ENCODE assay signal across 12 mouse cellular contexts in the genomic region with DNA sequence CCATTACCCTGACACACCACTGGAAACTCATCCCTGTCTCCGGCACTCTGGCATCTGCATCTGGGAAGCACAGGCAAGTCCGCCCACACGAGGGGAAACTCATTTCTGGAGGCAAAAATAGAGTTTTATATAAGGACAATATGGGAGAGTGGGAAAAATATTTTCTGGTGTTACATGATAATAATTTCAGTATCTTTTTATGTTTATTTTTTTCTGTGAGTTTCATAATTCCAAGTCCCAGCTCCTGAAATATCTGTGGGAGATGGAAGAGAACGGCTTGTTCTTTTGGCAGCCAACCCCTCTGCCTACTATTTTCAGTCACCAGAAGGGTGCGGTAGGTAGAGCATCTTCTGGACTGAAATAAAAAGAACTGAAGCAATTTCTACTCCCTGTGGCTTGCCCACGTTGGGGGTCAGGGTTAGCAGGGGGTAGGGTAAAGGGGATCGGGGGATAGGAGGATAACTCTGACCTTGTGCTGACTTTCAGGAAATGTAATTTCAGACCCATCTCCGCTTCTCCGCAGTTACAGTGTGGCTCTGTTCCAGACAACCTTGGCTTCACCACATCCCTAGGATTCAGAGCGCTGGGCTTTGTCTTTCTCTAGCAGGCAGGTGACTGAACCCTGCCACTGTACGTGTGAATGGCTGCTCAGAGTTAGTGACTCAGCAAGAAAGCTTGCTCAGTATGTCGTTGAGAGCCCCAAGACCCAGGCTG.
DNase-seq lines count a peak whose midpoint lies in the region; ATAC-seq and TF ChIP-seq lines count a peak whose summit lies in the region.
"Had no signal": no experiment of that assay in that cellular context is flagged by ENCODE, and none has a peak within 500 bp of the region (broad histone marks: within the 10 kb centered on the region; RNA-seq: fewer than 3 reads in every experiment).

No protein-coding gene starts in this region.

- no peaks in the 10 kb centered on the region for H3K36me3 ChIP-seq in liver, postnatal 0 days (replicated peaks; ENCODE audit: insufficient read depth, low read length)
- no peaks in the 10 kb centered on the region for H3K36me3 ChIP-seq in liver, embryonic 12.5 days
- H3K36me3 ChIP-seq in heart, postnatal 0 days (replicated peaks; ENCODE audit: control insufficient read depth, insufficient read depth, low read length) = peaks cover 33% of the 10 kb centered on the region; the same call in 1 of the 2 replicates
- H3K36me3 ChIP-seq in midbrain, postnatal 0 days (ENCODE audit: insufficient read depth, low read length) = peaks cover 22% of the 10 kb centered on the region
- H3K36me3 ChIP-seq: G1E had no signal

- no peak for TF ChIP-seq CTCF in liver, postnatal 0 days (IDR thresholded peaks at IDR 0.05; ENCODE audit: low read depth)
- no peak for TF ChIP-seq CTCF in cerebellum, adult 2 months (IDR thresholded peaks at IDR 0.05; ENCODE audit: borderline replicate concordance, insufficient read depth, low read depth, low read length)
- 0 out of 2 replicates have a peak, but pooled peaks have one; percentile 4 for TF ChIP-seq CTCF in heart, postnatal 0 days (IDR thresholded peaks at IDR 0.05; ENCODE audit: low read depth)
- TF ChIP-seq CTCF in midbrain, postnatal 0 days (IDR thresholded peaks at IDR 0.05) = no peak

- H3K9me3 ChIP-seq in liver, postnatal 0 days (ENCODE audit: low read length) = no peaks in the 10 kb centered on the region
- no peaks in the 10 kb centered on the region for H3K9me3 ChIP-seq in liver, embryonic 12.5 days (replicated peaks)
- H3K9me3 ChIP-seq in heart, postnatal 0 days (replicated peaks; ENCODE audit: control insufficient read depth, low read length) = no peaks in the 10 kb centered on the region
- H3K9me3 ChIP-seq in midbrain, postnatal 0 days (ENCODE audit: low read length) = no peaks in the 10 kb centered on the region
- H3K9me3 ChIP-seq: forebrain, embryonic 10.5 days; G1E had no signal

- TF ChIP-seq EP300 in liver, postnatal 0 days (IDR thresholded peaks at IDR 0.05; ENCODE audit: low read depth) = peak; percentile 8; the same call in 1 of the 2 replicates
- no peak for TF ChIP-seq EP300 in heart, postnatal 0 days (IDR thresholded peaks at IDR 0.05; ENCODE audit: low read depth)

- H3K4me3 ChIP-seq in liver, postnatal 0 days (ENCODE audit: low read depth, low read length) = no peak overlapping the region
- H3K4me3 ChIP-seq in liver, embryonic 12.5 days = no peak overlapping the region
- peak overlapping the region; percentile 60 for H3K4me3 ChIP-seq in cerebellum, adult 2 months (replicated peaks; ENCODE audit: insufficient read depth, low read depth, low read length)
- H3K4me3 ChIP-seq in heart, postnatal 0 days (ENCODE audit: low read depth, low read length) = no peak overlapping the region
- H3K4me3 ChIP-seq in midbrain, postnatal 0 days (ENCODE audit: low read depth, low read length) = no peak overlapping the region
- H3K4me3 ChIP-seq: forebrain, embryonic 10.5 days had no signal

- no peak overlapping the region for H3K9ac ChIP-seq in liver, postnatal 0 days (replicated peaks)
- H3K9ac ChIP-seq in liver, embryonic 12.5 days = no peak overlapping the region
- H3K9ac ChIP-seq in heart, postnatal 0 days (replicated peaks; ENCODE audit: low read depth, low read length) = no peak overlapping the region
- no peak overlapping the region for H3K9ac ChIP-seq in midbrain, postnatal 0 days (replicated peaks; ENCODE audit: low read length, poor library complexity, severe bottlenecking)

- no peaks in the 10 kb centered on the region for H3K27me3 ChIP-seq in liver, postnatal 0 days (ENCODE audit: insufficient read depth, low read length)
- no peaks in the 10 kb centered on the region for H3K27me3 ChIP-seq in liver, embryonic 12.5 days (replicated peaks)
- no peaks in the 10 kb centered on the region for H3K27me3 ChIP-seq in cerebellum, adult 2 months (ENCODE audit: control insufficient read depth, insufficient read depth, low read length)
- H3K27me3 ChIP-seq in heart, postnatal 0 days (ENCODE audit: control insufficient read depth, insufficient read depth, low read length) = no peaks in the 10 kb centered on the region
- no peaks in the 10 kb centered on the region for H3K27me3 ChIP-seq in midbrain, postnatal 0 days (ENCODE audit: insufficient read depth, low read length)

- no peak overlapping the region for H3K27ac ChIP-seq in liver, postnatal 0 days (ENCODE audit: low read depth)
- H3K27ac ChIP-seq in liver, embryonic 12.5 days = no peak overlapping the region
- H3K27ac ChIP-seq in cerebellum, adult 2 months (ENCODE audit: insufficient read depth, low read length) = peak overlapping the region; percentile 4; the same call in 1 of the 2 replicates
- peak overlapping the region; percentile 71 for H3K27ac ChIP-seq in heart, postnatal 0 days (ENCODE audit: low read depth)
- no peak overlapping the region for H3K27ac ChIP-seq in midbrain, postnatal 0 days (ENCODE audit: low read depth, low read length)
- H3K27ac ChIP-seq: forebrain, embryonic 10.5 days had no signal

- no peak for TF ChIP-seq POLR2A in cerebellum, adult 2 months (IDR thresholded peaks at IDR 0.05; ENCODE audit: borderline replicate concordance, insufficient read depth, low read length)

- H3K4me2 ChIP-seq in liver, postnatal 0 days (ENCODE audit: low read depth, low read length) = no peak overlapping the region
- no peak overlapping the region for H3K4me2 ChIP-seq in liver, embryonic 12.5 days
- H3K4me2 ChIP-seq in heart, postnatal 0 days (ENCODE audit: low read depth, low read length) = peak overlapping the region; percentile 27; the same call in 1 of the 2 replicates
- H3K4me2 ChIP-seq in midbrain, postnatal 0 days (ENCODE audit: low read depth, low read length, poor library complexity, severe bottlenecking) = no peak overlapping the region
- H3K4me2 ChIP-seq: liver, embryonic 11.5 days had no signal

- H3K4me1 ChIP-seq in liver, postnatal 0 days (ENCODE audit: insufficient read depth) = no peaks in the 10 kb centered on the region
- no peaks in the 10 kb centered on the region for H3K4me1 ChIP-seq in liver, embryonic 12.5 days
- H3K4me1 ChIP-seq in cerebellum, adult 2 months (ENCODE audit: control insufficient read depth, insufficient read depth, low read length) = peaks cover 14% of the 10 kb centered on the region
- H3K4me1 ChIP-seq in heart, postnatal 0 days (ENCODE audit: control insufficient read depth, insufficient read depth) = peaks cover 17% of the 10 kb centered on the region
- no peaks in the 10 kb centered on the region for H3K4me1 ChIP-seq in midbrain, postnatal 0 days (ENCODE audit: insufficient read depth, low read length)

- ATAC-seq in liver, postnatal 0 days = no peak
- no peak for ATAC-seq in liver, embryonic 12.5 days
- peak; percentile 62; the same call in 1 of the 2 replicates for ATAC-seq in heart, postnatal 0 days (ENCODE audit: insufficient read depth, low read depth)
- no peak for ATAC-seq in midbrain, postnatal 0 days (ENCODE audit: low FRiP score)

- 66% methylated on average over 12 of the region's 12 CpGs for WGBS in liver, postnatal 0 days (ENCODE audit: insufficient replicate concordance)
- WGBS in liver, embryonic 12.5 days (ENCODE audit: insufficient replicate concordance) = 68% methylated on average over 12 of the region's 12 CpGs
- 27% methylated on average over 12 of the region's 12 CpGs for WGBS in cerebellum, adult 2 months
- 33% methylated on average over 12 of the region's 12 CpGs for WGBS in heart, postnatal 0 days
- WGBS in midbrain, postnatal 0 days = 76% methylated on average over 12 of the region's 12 CpGs

- DNase-seq in liver, postnatal 0 days = no peak
- DNase-seq in cerebellum, adult 2 months = peak; percentile 64 to 70
- DNase-seq in heart, postnatal 0 days (ENCODE audit: low spot score) = peak; percentile 20
- peak; percentile 69 for DNase-seq in right cerebral cortex, postnatal 25 days
- DNase-seq in adrenal gland, adult 18-20 months (ENCODE audit: low spot score in 2 of 2) = no peak
- no peak for DNase-seq in midbrain, postnatal 0 days (ENCODE audit: low spot score)
- no peak for DNase-seq in gastrocnemius, postnatal 4 days (ENCODE audit: low spot score in 2 of 2)
- DNase-seq: kidney, adult 18-20 months had no signal

Comparison
In these comparisons a context has a peak if more than half of its experiments do, and no peak if none do; other contexts are left out.
1. DNase-seq: peak in cerebellum, adult 2 months (2 of 2), heart, postnatal 0 days (single experiment) and right cerebral cortex, postnatal 25 days (single experiment); none in liver, postnatal 0 days (single experiment), adrenal gland, adult 18-20 months (0 of 2), midbrain, postnatal 0 days (single experiment) and gastrocnemius, postnatal 4 days (0 of 2).
2. H3K27ac ChIP-seq: peak in cerebellum, adult 2 months (single experiment) and heart, postnatal 0 days (single experiment); none in liver, postnatal 0 days (single experiment), liver, embryonic 12.5 days (single experiment) and midbrain, postnatal 0 days (single experiment).